Mouse (Mus musculus) lung, postnatal 0 days (tissue): ENCODE results near the gene Gm37240.
A peak's percentile ranks its signal among the peaks of the same experiment; 100 is the strongest.

Source experiments
- CTCF ChIP-seq: IDR thresholded peaks from 2 replicates; pipeline ENCODE4 v1.5.1; 2016; ENCODE audit warnings: antibody characterized with exemption, mild to moderate bottlenecking
- EP300 ChIP-seq: IDR thresholded peaks from 2 replicates; pipeline ENCODE4 v1.6.1; 2016; ENCODE audit warnings: antibody characterized with exemption, mild to moderate bottlenecking, control low read depth

GRCm38 (mm10) chr3:84652643-84653556 is 1234.4 kb downstream of the Gm37240 start:
- no peak for TF ChIP-seq CTCF
- TF ChIP-seq EP300 = peak; percentile 22; the same call in 1 of the 2 replicates
